Mouse (Mus musculus) thymus, adult 2 months (tissue): Measurements from ENCODE around the gene Ndufaf2.

ENCODE experiments used
- CTCF ChIP-seq: fragments of 200-500 bp; IDR thresholded peaks from 2 replicates; pipeline ENCODE4 v1.5.1; 2012; ENCODE audit warnings: mild to moderate bottlenecking, control low read depth, low read length, moderate library complexity, borderline replicate concordance; ENCODE audit not compliant: control insufficient read depth, poor library complexity, insufficient read depth; ENCODE audit errors: extremely low read depth
- POLR2A ChIP-seq: fragments of 200-500 bp; IDR thresholded peaks from 2 replicates; pipeline ENCODE4 v1.6.1; 2012; ENCODE audit warnings: mild to moderate bottlenecking, low read length, control low read depth, moderate library complexity; ENCODE audit not compliant: control insufficient read depth, poor library complexity, insufficient read depth; ENCODE audit errors: extremely low read depth

- TF ChIP-seq CTCF (no peak), POLR2A (no peak)
Observed at GRCm38 (mm10) chr13:107969961-107970391, 188.4 kb downstream of the Ndufaf2 start.
